8 mouse cellular contexts compared by ENCODE assay signal in genomic region chr2:160742161-160742609, GRCm38 (mm10). TPM values are rescaled to one million over a fixed set of nuclear protein-coding genes. Genes with fewer than 3 reads are reported as not detected.
DNase-seq lines count a peak whose midpoint lies in the region; ATAC-seq and TF ChIP-seq lines count a peak whose summit lies in the region.

No protein-coding gene starts in this region.

- DNase-seq in forebrain, embryonic 10.5 days (ENCODE audit: extremely low spot score, low spot score), result no peak
- no peak for DNase-seq in lung, embryonic 14.5 days
- no peak for DNase-seq in lung, postnatal 25 days (ENCODE audit: low spot score)
- no peak for DNase-seq in adrenal gland, adult (ENCODE audit: inconsistent age in 2 of 2, low spot score in 1 of 2)
- DNase-seq in layer of hippocampus, adult 18-20 months (ENCODE audit: low spot score in 2 of 2), result no peak

- H3K4me1 ChIP-seq in forebrain, embryonic 10.5 days, result peaks cover 41% of the 10 kb centered on the region
- H3K4me1 ChIP-seq in forebrain, embryonic 12.5 days, result peaks cover 42% of the 10 kb centered on the region
- H3K4me1 ChIP-seq in lung, embryonic 14.5 days (ENCODE audit: insufficient read depth), result peaks cover 12% of the 10 kb centered on the region; the same call in 1 of the 2 replicates
- peaks cover 76% of the 10 kb centered on the region for H3K4me1 ChIP-seq in hindbrain, embryonic 13.5 days (replicated peaks)
- H3K4me1 ChIP-seq in small intestine, adult 2 months (ENCODE audit: control insufficient read depth, insufficient read depth, insufficient read length, low read length), result peaks cover 16% of the 10 kb centered on the region

- no peaks in the 10 kb centered on the region for H3K9me3 ChIP-seq in forebrain, embryonic 10.5 days
- H3K9me3 ChIP-seq in forebrain, embryonic 12.5 days, result no peaks in the 10 kb centered on the region
- no peaks in the 10 kb centered on the region for H3K9me3 ChIP-seq in lung, embryonic 14.5 days (ENCODE audit: low read depth, low read length)
- H3K9me3 ChIP-seq in hindbrain, embryonic 13.5 days, result no peaks in the 10 kb centered on the region

- no peak for TF ChIP-seq POLR2A in small intestine, adult 2 months (IDR thresholded peaks at IDR 0.05; ENCODE audit: low read depth, low read length)

- H3K9ac ChIP-seq in forebrain, embryonic 12.5 days, result no peak overlapping the region
- H3K9ac ChIP-seq in lung, embryonic 14.5 days, result no peak overlapping the region
- 0 out of 2 replicates have a peak overlapping the region, but pooled peaks have one; percentile 24 for H3K9ac ChIP-seq in hindbrain, embryonic 13.5 days

- no peak overlapping the region for H3K4me3 ChIP-seq in forebrain, embryonic 10.5 days
- H3K4me3 ChIP-seq in forebrain, embryonic 12.5 days (replicated peaks), result no peak overlapping the region
- no peak overlapping the region for H3K4me3 ChIP-seq in lung, embryonic 14.5 days (ENCODE audit: low read depth, low read length)
- H3K4me3 ChIP-seq in hindbrain, embryonic 13.5 days, result no peak overlapping the region
- no peak overlapping the region for H3K4me3 ChIP-seq in small intestine, adult 2 months (ENCODE audit: low read depth, low read length)

- no peak for ATAC-seq in forebrain, embryonic 12.5 days (ENCODE audit: low FRiP score)
- peak; percentile 42; the same call in 1 of the 2 replicates for ATAC-seq in lung, embryonic 14.5 days (ENCODE audit: insufficient read depth)
- ATAC-seq in hindbrain, embryonic 13.5 days (ENCODE audit: low FRiP score), result no peak

- H3K4me2 ChIP-seq in forebrain, embryonic 12.5 days, result no peak overlapping the region
- no peak overlapping the region for H3K4me2 ChIP-seq in lung, embryonic 14.5 days
- no peak overlapping the region for H3K4me2 ChIP-seq in hindbrain, embryonic 13.5 days

- no peaks in the 10 kb centered on the region for H3K27me3 ChIP-seq in forebrain, embryonic 10.5 days (ENCODE audit: poor library complexity, severe bottlenecking)
- no peaks in the 10 kb centered on the region for H3K27me3 ChIP-seq in forebrain, embryonic 12.5 days
- no peaks in the 10 kb centered on the region for H3K27me3 ChIP-seq in lung, embryonic 14.5 days (ENCODE audit: insufficient read depth, low read length)
- no peaks in the 10 kb centered on the region for H3K27me3 ChIP-seq in hindbrain, embryonic 13.5 days
- H3K27me3 ChIP-seq in small intestine, adult 2 months (ENCODE audit: control insufficient read depth, insufficient read depth, low read length), result no peaks in the 10 kb centered on the region

- no peak for TF ChIP-seq CTCF in lung, embryonic 14.5 days (IDR thresholded peaks at IDR 0.05; ENCODE audit: low read depth)
- TF ChIP-seq CTCF in small intestine, adult 2 months (IDR thresholded peaks at IDR 0.05; ENCODE audit: extremely low read depth, insufficient read length, insufficient replicate concordance, low read depth, low read length), result no peak

- H3K36me3 ChIP-seq in forebrain, embryonic 10.5 days (replicated peaks), result peaks cover 83% of the 10 kb centered on the region
- peaks cover 41% of the 10 kb centered on the region for H3K36me3 ChIP-seq in forebrain, embryonic 12.5 days (replicated peaks)
- peaks cover 45% of the 10 kb centered on the region for H3K36me3 ChIP-seq in lung, embryonic 14.5 days (ENCODE audit: insufficient read depth)
- peaks cover 50% of the 10 kb centered on the region for H3K36me3 ChIP-seq in hindbrain, embryonic 13.5 days
- no peaks in the 10 kb centered on the region for H3K36me3 ChIP-seq in small intestine, adult 2 months (ENCODE audit: control insufficient read depth, insufficient read depth, low read length)

- H3K27ac ChIP-seq in forebrain, embryonic 10.5 days, result 0 out of 2 replicates have a peak overlapping the region, but pooled peaks have one; percentile 40
- H3K27ac ChIP-seq in forebrain, embryonic 12.5 days, result no peak overlapping the region; the same call in 1 of the 2 replicates
- peak overlapping the region; percentile 71 for H3K27ac ChIP-seq in lung, embryonic 14.5 days (ENCODE audit: low read depth)
- peak overlapping the region; percentile 45 for H3K27ac ChIP-seq in hindbrain, embryonic 13.5 days
- peak overlapping the region; percentile 15 for H3K27ac ChIP-seq in small intestine, adult 2 months (ENCODE audit: insufficient read depth, low read depth, low read length)

- 82% methylated on average over 1 of the region's 1 CpGs for WGBS in forebrain, embryonic 10.5 days
- 88% methylated on average over 1 of the region's 1 CpGs for WGBS in forebrain, embryonic 12.5 days
- WGBS in lung, embryonic 14.5 days, result 31% methylated on average over 1 of the region's 1 CpGs
- 78% methylated on average over 1 of the region's 1 CpGs for WGBS in hindbrain, embryonic 13.5 days
- 43% methylated on average over 1 of the region's 1 CpGs for WGBS in small intestine, adult 2 months

RNA-seq across cellular contexts. Expression of gene Plcg1, which starts 11.1 kb away (rescaled TPM):
- 59.3 and 61.7 TPM in 2 replicates for polyA plus RNA-seq in forebrain, embryonic 10.5 days (2016; fragmentation: Nextera tagmentation; extraction: Ambion mirVana)
- polyA plus RNA-seq in forebrain, embryonic 12.5 days (2016; fragmentation: Nextera tagmentation; extraction: Ambion mirVana), result 91.1 and 100 TPM in 2 replicates
- 61.3 and 68.8 TPM in 2 replicates for polyA plus RNA-seq in lung, embryonic 14.5 days (2014; fragmentation: Nextera tagmentation; extraction: Ambion mirVana)
- 67.9 and 68.8 TPM in 2 replicates for polyA plus RNA-seq in hindbrain, embryonic 13.5 days (2015; fragmentation: Nextera tagmentation; extraction: Ambion mirVana)
- polyA plus RNA-seq in small intestine, adult 2 months (2012; rRNA removed), result 7.5 and 17.3 TPM in 2 replicates
- total RNA-seq in layer of hippocampus, adult 18-20 months (2021), result 10 to 100 TPM; 90.6 to 99.5 TPM
